Mouse (Mus musculus) megakaryocyte-erythroid progenitor cell, adult 5 weeks (primary cell): Measurements from ENCODE around the gene Hip1r. TPM values are rescaled to one million over a fixed set of nuclear protein-coding genes. Genes with fewer than 3 reads are reported as not detected.

Experiments used
- polyA plus RNA-seq: library from polyadenylated mRNA; stranded (reverse); fragments of >175 nt; gene quantifications from 2 replicates; pipeline ENCODE4 v1.2.3, GENCODE M21; 2012

Hip1r gene
- polyA plus RNA-seq = 46.9 and 73.3 TPM in 2 replicates

DNA sequence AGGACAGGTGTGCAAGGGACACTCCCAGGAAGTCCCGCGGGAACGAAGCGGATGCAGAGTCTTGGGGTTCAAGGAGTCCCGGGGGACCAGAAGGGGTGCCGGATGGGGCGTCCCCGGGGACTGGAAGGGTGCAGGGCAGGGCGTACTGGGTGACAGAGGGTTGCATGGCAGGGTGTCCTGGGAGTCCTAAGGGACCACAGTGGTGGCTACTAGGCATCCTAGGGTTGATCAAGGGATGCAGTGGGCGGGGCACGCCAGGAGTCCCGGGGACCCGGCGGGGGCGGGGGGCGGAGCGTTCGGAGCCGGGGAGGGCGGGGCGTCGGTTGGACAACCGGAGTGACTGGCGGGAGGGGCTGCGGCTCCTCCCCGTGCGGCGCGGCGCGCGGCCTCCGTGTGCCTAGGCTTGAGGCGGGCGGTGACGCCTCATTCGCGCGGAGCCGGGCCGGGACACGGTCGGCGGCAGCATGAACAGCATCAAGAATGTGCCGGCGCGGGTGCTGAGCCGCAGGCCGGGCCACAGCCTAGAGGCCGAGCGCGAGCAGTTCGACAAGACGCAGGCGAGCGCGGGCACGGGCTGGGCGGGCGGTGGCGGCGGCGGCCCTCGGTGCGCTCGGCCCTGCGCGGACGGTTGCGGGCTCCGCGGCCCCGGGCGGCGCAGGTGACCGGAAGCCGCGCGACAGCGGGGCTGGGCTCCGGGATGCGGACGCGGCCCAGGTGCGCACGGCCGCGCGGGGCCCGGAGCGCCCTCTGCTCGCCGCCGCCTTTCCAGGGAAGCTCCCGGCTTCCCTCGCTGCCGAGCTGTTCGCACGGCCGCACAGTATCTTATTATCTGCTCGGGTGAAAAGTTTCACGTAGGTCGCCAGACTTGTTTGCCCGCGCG lies at the start of gene Hip1r:
Gene Hip1r (plus strand): TSS at position 330 of the 880 bp plus-strand sequence.

DNA sequence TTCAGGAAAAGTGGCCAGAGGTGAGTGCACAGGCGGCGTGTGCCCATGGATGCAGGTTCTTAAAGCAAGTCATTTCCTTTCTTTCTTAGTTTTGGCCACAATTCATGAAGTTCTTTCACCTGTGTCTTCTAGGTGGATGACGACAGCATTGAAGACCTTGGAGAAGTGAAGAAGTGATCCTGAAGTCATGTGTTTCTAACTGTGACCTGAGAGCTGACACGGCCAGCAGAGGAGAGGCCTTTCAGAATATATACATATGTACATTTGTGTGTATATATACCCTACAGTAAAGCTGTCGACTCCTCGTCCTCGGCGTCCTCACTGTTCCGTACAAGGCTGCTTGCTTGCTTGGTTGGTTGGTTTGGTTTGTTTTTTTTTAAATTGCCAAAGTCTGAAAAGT lies 46.3 kb upstream of the Hip1r start, which contains the start of gene Gm43518:
Gene Gm43518 (plus strand): TSS at position 301 of the 400 bp plus-strand sequence.

DNA sequence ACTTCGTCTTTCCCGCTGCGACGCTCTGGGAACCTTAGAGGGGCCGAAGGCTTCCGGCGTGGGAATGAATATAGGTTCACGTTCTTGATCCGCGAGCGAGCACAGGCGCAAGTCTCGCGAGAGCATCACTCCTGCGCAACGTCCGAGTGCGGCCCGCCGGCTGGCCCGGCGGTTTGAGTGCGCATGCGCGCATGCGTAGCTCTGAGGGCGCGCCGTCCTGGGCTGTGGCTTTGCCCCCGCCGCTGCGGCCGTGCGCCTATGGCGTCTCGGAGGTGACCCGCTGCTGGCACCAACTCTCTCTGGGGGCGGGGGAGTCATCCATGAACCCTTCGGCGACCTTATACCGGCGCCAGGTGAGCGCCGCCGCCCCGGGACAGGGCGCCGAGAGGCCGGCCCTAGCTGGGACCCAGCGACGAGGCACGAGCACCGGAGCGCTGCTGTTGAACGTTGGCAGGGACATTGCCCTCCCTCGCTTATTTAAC lies 42.9 kb upstream of the Hip1r start, which contains the start of gene Ccdc62:
Gene Ccdc62 (plus strand): TSS at position 172 of the 482 bp plus-strand sequence.

DNA sequence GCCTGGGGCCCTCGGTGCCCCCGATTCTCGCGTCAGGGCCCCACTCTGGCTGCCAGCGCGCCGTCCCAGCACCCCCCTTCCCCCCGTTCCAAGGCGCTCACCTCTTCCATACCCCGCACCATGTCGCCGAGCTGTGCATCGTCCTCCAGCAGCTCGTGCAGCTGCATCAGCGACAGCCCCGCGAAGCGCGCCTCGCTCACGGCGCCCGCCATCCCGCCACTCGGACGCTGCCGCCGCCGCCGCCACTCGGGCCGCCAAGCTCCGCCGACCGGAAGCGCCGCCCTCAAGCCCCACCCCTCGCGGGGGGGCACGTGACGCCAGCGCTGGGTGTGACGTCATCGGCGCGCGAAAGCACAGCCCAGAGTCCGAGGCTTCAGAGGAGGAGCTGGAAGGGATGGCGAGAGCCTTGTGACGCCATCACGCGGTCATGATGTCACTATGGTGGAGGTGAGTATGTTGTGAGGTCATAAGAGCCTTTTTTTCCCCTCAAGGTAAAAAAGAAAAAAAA lies 58.6 kb downstream of the Hip1r start, which contains the start of gene Vps37b:
Gene Vps37b (minus strand): TSS at position 270 of the 508 bp plus-strand sequence.

Other genes starting within 250 kb of the Hip1r start
- 14.3 and 28.4 TPM in 2 replicates for gene Rsrc2, start 224.2 kb upstream of the Hip1r start, polyA plus RNA-seq
- gene Kntc1, start 223.9 kb upstream of the Hip1r start, polyA plus RNA-seq = 1.4 and 2.4 TPM in 2 replicates
- gene Hcar2, start 108.1 kb upstream of the Hip1r start, polyA plus RNA-seq = 2.3 and 2.9 TPM in 2 replicates
- gene Hcar1, start 93.6 kb upstream of the Hip1r start, polyA plus RNA-seq = not detected in 2 replicates
- 107 and 121 TPM in 2 replicates for gene Denr, start 66.5 kb upstream of the Hip1r start, polyA plus RNA-seq
- gene Gm43518, start 46.2 kb upstream of the Hip1r start, polyA plus RNA-seq = not detected in 2 replicates
- gene Ccdc62, start 42.9 kb upstream of the Hip1r start, polyA plus RNA-seq = 3.7 and 4.1 TPM in 2 replicates
- gene Vps37b, start 58.6 kb downstream of the Hip1r start, polyA plus RNA-seq = 318 and 356 TPM in 2 replicates
- 3.7 and 4.2 TPM in 2 replicates for gene Abcb9, start 122.2 kb downstream of the Hip1r start, polyA plus RNA-seq
- 68.0 and 69.8 TPM in 2 replicates for gene Ogfod2, start 138.7 kb downstream of the Hip1r start, polyA plus RNA-seq
- 98.5 and 111 TPM in 2 replicates for gene Arl6ip4, start 142.5 kb downstream of the Hip1r start, polyA plus RNA-seq